Mouse (Mus musculus) midbrain, postnatal 0 days (tissue): Measurements from ENCODE around the gene Rnf19b. TPM values are rescaled to one million over a fixed set of nuclear protein-coding genes. Genes with fewer than 3 reads are reported as not detected.

ENCODE experiments used
- ATAC-seq: fragments of 200-750 bp; cut with Nextera tagmentation; 2 replicates; pipeline ENCODE4 v1.8.0; 2017; ENCODE audit warnings: moderate number of reproducible peaks, mild to moderate bottlenecking, moderate TSS enrichment, moderate library complexity; ENCODE audit not compliant: low FRiP score
- DNase-seq: peaks from one replicate; pipeline ENCODE4 v3.0.0-alpha.2; 2015; ENCODE audit warnings: low spot score
- H3K27ac ChIP-seq: fragments of 300-500 bp; sonication (generic); 2 replicates; pipeline ENCODE4 v1.5.1; 2014; ENCODE audit warnings: low read depth, mild to moderate bottlenecking, low read length, mixed read lengths
- H3K27me3 ChIP-seq: fragments of 300-500 bp; sonication (generic); 2 replicates; pipeline ENCODE4 v1.6.1; 2014; ENCODE audit warnings: low read length, control low read depth, mixed read lengths; ENCODE audit not compliant: insufficient read depth
- H3K36me3 ChIP-seq: fragments of 300-500 bp; sonication (generic); 2 replicates; pipeline ENCODE4 v1.6.1; 2014; ENCODE audit warnings: low read length, control low read depth, mixed read lengths; ENCODE audit not compliant: insufficient read depth
- H3K4me1 ChIP-seq: fragments of 300-500 bp; sonication (generic); 2 replicates; pipeline ENCODE4 v1.6.1; 2014; ENCODE audit warnings: mild to moderate bottlenecking, control low read depth, antibody characterized with exemption, low read length, mixed read lengths; ENCODE audit not compliant: insufficient read depth
- H3K4me2 ChIP-seq: fragments of 300-500 bp; sonication (generic); 2 replicates; pipeline ENCODE4 v1.6.1; 2014; ENCODE audit warnings: low read depth, mild to moderate bottlenecking, low read length, mixed read lengths; ENCODE audit not compliant: poor library complexity, severe bottlenecking
- H3K4me3 ChIP-seq: fragments of 300-500 bp; sonication (generic); 2 replicates; pipeline ENCODE4 v1.5.1; 2014; ENCODE audit warnings: low read depth, mild to moderate bottlenecking, low read length, moderate library complexity
- H3K9ac ChIP-seq: fragments of 300-500 bp; sonication (generic); replicated peaks from 2 replicates; pipeline ENCODE4 v1.6.1; 2014; ENCODE audit warnings: mild to moderate bottlenecking, low read length, moderate library complexity, mixed read lengths; ENCODE audit not compliant: poor library complexity, severe bottlenecking
- H3K9me3 ChIP-seq: fragments of 300-500 bp; sonication (generic); 2 replicates; pipeline ENCODE4 v1.6.1; 2016; ENCODE audit warnings: low read length, control low read depth
- CTCF ChIP-seq: IDR thresholded peaks from 2 replicates; pipeline ENCODE4 v1.5.1; 2016; ENCODE audit warnings: antibody characterized with exemption, mild to moderate bottlenecking
- WGBS: fragments of 180-500 bp; shearing (Covaris S2); extraction: QIAGEN DNeasy Blood & Tissue Kit; methylation state at CpG from one replicate; pipeline ENCODE4 v1.1.7; 2014; 5-methylcytosine and 5-hydroxymethylcytosine counted together
- polyA plus RNA-seq: library from polyadenylated mRNA; unstranded; fragments of >200 nt; fragmentation: Nextera tagmentation; extraction: Ambion mirVana; gene quantifications from 2 replicates; pipeline ENCODE4 v1.2.1, GENCODE M21; 2015
- total RNA-seq: library from RNA; depleted of rRNA; stranded (reverse); fragments of >200 nt; gene quantifications from 2 replicates; pipeline ENCODE4 v1.2.3, GENCODE M21; 2014

Rnf19b gene
- total and polyA plus RNA-seq, 2 experiments from 2014 or later: 40.2 to 160 TPM

GRCm38 (mm10) chr4:129032133-129032962 lies 25.7 kb upstream of the Rnf19b start:
- Histone ChIP-seq H3K4me1 (no peaks in the 10 kb centered on the region), H3K27ac (no peak overlapping the region), H3K4me2 (no peak overlapping the region), H3K9me3 (no peaks in the 10 kb centered on the region), H3K27me3 (no peaks in the 10 kb centered on the region), H3K9ac (no peak overlapping the region), H3K4me3 (no peak overlapping the region), H3K36me3 (no peaks in the 10 kb centered on the region)
- ATAC-seq (no peak), DNase-seq (no peak)
- 78% methylated on average over 11 of the region's 11 CpGs for WGBS
- no peak for TF ChIP-seq CTCF

GRCm38 (mm10) chr4:129032963-129033951 lies 24.8 kb upstream of the Rnf19b start:
- H3K27me3 ChIP-seq: no peaks in the 10 kb centered on the region
- no peak overlapping the region for H3K9ac ChIP-seq
- no peaks in the 10 kb centered on the region for H3K9me3 ChIP-seq
- ATAC-seq (no peak), DNase-seq (no peak)
- no peak for TF ChIP-seq CTCF
- H3K27ac ChIP-seq: no peak overlapping the region
- 32% methylated on average over 17 of the region's 17 CpGs for WGBS
- H3K4me1 ChIP-seq: no peaks in the 10 kb centered on the region
- no peak overlapping the region for H3K4me2 ChIP-seq
- no peaks in the 10 kb centered on the region for H3K36me3 ChIP-seq
- no peak overlapping the region for H3K4me3 ChIP-seq

GRCm38 (mm10) chr4:129034224-129034623 lies 23.8 kb upstream of the Rnf19b start:
- WGBS: 89% methylated on average over 3 of the region's 3 CpGs
- no peak for ATAC-seq
- Histone ChIP-seq H3K9ac (no peak overlapping the region), H3K4me3 (no peak overlapping the region), H3K4me1 (no peaks in the 10 kb centered on the region), H3K36me3 (no peaks in the 10 kb centered on the region), H3K27ac (no peak overlapping the region), H3K4me2 (no peak overlapping the region), H3K27me3 (no peaks in the 10 kb centered on the region), H3K9me3 (no peaks in the 10 kb centered on the region)
- TF ChIP-seq CTCF: no peak
- DNase-seq: no peak

- DNase-seq: no peak
- Histone ChIP-seq H3K4me1 (no peaks in the 10 kb centered on the region), H3K9me3 (no peaks in the 10 kb centered on the region), H3K4me3 (no peak overlapping the region), H3K4me2 (no peak overlapping the region), H3K9ac (no peak overlapping the region), H3K27ac (no peak overlapping the region; the same call in 1 of the 2 replicates), H3K27me3 (no peaks in the 10 kb centered on the region), H3K36me3 (no peaks in the 10 kb centered on the region)
- no peak for TF ChIP-seq CTCF
- 52% methylated on average over 13 of the region's 13 CpGs for WGBS
- ATAC-seq: no peak
These were observed 23.1 kb upstream of the Rnf19b start for GRCm38 (mm10) chr4:129034706-129035660.

- H3K4me1 ChIP-seq: no peaks in the 10 kb centered on the region
These were observed 22.1 kb upstream of the Rnf19b start for GRCm38 (mm10) chr4:129035851-129036445.

More at GRCm38 (mm10) chr4:129035851-129036445, 22.1 kb upstream of the Rnf19b start:
- WGBS: 79% methylated on average over 7 of the region's 7 CpGs
- Histone ChIP-seq H3K27me3 (no peaks in the 10 kb centered on the region), H3K4me2 (no peak overlapping the region), H3K36me3 (no peaks in the 10 kb centered on the region), H3K4me3 (no peak overlapping the region), H3K27ac (no peak overlapping the region), H3K9ac (no peak overlapping the region), H3K9me3 (no peaks in the 10 kb centered on the region)
- TF ChIP-seq CTCF: no peak
- DNase-seq (no peak), ATAC-seq (no peak)
